Mouse (Mus musculus) T-helper 2 cell (primary cell): ENCODE data around the gene Faf1.

Source experiments
- in situ Hi-C: fragments of 300-600 bp; cut with MboI, MseI; formaldehyde crosslinking; loops from one replicate; pipeline ENCODE4 v1.15.1; 2025; ENCODE audit warnings: high pct_unique_total_duplicates

The Faf1 gene

GRCm38 (mm10) chr4:109782577-109783114 is 106.3 kb downstream of the Faf1 start:
- in situ Hi-C loops: no loop called here

- in situ Hi-C loops: no loop called here
These were observed 113.1 kb downstream of the Faf1 start for GRCm38 (mm10) chr4:109789347-109790001.

- in situ Hi-C loops: no loop called here
These were observed 115.9 kb downstream of the Faf1 start for GRCm38 (mm10) chr4:109792331-109792730.

GRCm38 (mm10) chr4:109793072-109793471 is 116.7 kb downstream of the Faf1 start:
- in situ Hi-C loops: no loop called here

- in situ Hi-C loops: no loop called here
These were observed 121.3 kb downstream of the Faf1 start for GRCm38 (mm10) chr4:109797511-109798182.

- in situ Hi-C loops: no loop called here
These were observed 130.0 kb downstream of the Faf1 start for GRCm38 (mm10) chr4:109806408-109806807.

- in situ Hi-C loops: no loop called here
These were observed 138.8 kb downstream of the Faf1 start for GRCm38 (mm10) chr4:109815161-109815560.

GRCm38 (mm10) chr4:109815592-109815991 is 139.2 kb downstream of the Faf1 start:
- in situ Hi-C loops: no loop called here

GRCm38 (mm10) chr4:109819455-109819854 is 143.1 kb downstream of the Faf1 start:
- in situ Hi-C loops: no loop called here

GRCm38 (mm10) chr4:109829800-109830199 is 153.4 kb downstream of the Faf1 start:
- in situ Hi-C loops: no loop called here

- in situ Hi-C loops: no loop called here
These were observed 181.5 kb downstream of the Faf1 start for GRCm38 (mm10) chr4:109857851-109858250.

- in situ Hi-C loops: no loop called here
These were observed 182.4 kb downstream of the Faf1 start for GRCm38 (mm10) chr4:109858571-109859392.

GRCm38 (mm10) chr4:109859401-109859800 is 183.0 kb downstream of the Faf1 start:
- in situ Hi-C loops: no loop called here

- in situ Hi-C loops: no loop called here
These were observed 183.9 kb downstream of the Faf1 start for GRCm38 (mm10) chr4:109860256-109860655.

GRCm38 (mm10) chr4:109862271-109862670 is 185.9 kb downstream of the Faf1 start:
- in situ Hi-C loops: no loop called here

GRCm38 (mm10) chr4:109863021-109863420 is 186.6 kb downstream of the Faf1 start:
- in situ Hi-C loops: no loop called here

- in situ Hi-C loops: no loop called here
These were observed 192.6 kb downstream of the Faf1 start for GRCm38 (mm10) chr4:109868897-109869484.

- in situ Hi-C loops: no loop called here
These were observed 207.9 kb downstream of the Faf1 start for GRCm38 (mm10) chr4:109884333-109884732.

GRCm38 (mm10) chr4:109887856-109888357 is 211.5 kb downstream of the Faf1 start:
- in situ Hi-C loops: no loop called here

- in situ Hi-C loops: no loop called here
These were observed 221.6 kb downstream of the Faf1 start for GRCm38 (mm10) chr4:109897810-109898566.

- in situ Hi-C loops: no loop called here
These were observed 224.7 kb downstream of the Faf1 start for GRCm38 (mm10) chr4:109901076-109901475.
